Mouse (Mus musculus) kidney, postnatal 4 days (tissue): ENCODE measurements around the gene Folr1.

Source experiments
- DNase-seq, 2 experiments: peaks; one replicate each; pipeline ENCODE4 v3.0.0; 2021; ENCODE audit warnings: mixed read lengths in 2 of 2

Folr1 gene

GRCm38 (mm10) chr7:101868241-101869162, 2.1 kb downstream of the Folr1 start:
- DNase-seq = peak; percentile 30 to 54

GRCm38 (mm10) chr7:101867482-101867881, 3.1 kb downstream of the Folr1 start:
- DNase-seq = no peak

- no peak for DNase-seq
Measured at GRCm38 (mm10) chr7:101866491-101867265, 3.9 kb downstream of the Folr1 start.

- DNase-seq = no peak
Measured at GRCm38 (mm10) chr7:101863415-101863814, 7.2 kb downstream of the Folr1 start, which contains the start of gene Anapc15. Gene Anapc15, plus strand, starts transcription at chr7:101863715.

- no peak for DNase-seq
Measured at GRCm38 (mm10) chr7:101862291-101862690, 8.3 kb downstream of the Folr1 start.

GRCm38 (mm10) chr7:101860978-101861377, 9.6 kb downstream of the Folr1 start:
- DNase-seq = no peak

- DNase-seq = peak in 1 of 2 experiments; percentile 20
Measured at GRCm38 (mm10) chr7:101858362-101858761, 12.2 kb downstream of the Folr1 start.

- no peak for DNase-seq
Measured at GRCm38 (mm10) chr7:101857094-101857493, 13.5 kb downstream of the Folr1 start, which contains the start of gene Folr2. Gene Folr2, minus strand, starts transcription at chr7:101857194.

GRCm38 (mm10) chr7:101853816-101854215, 16.8 kb downstream of the Folr1 start:
- DNase-seq = no peak

- no peak for DNase-seq
Measured at GRCm38 (mm10) chr7:101852846-101853245, 17.7 kb downstream of the Folr1 start.

GRCm38 (mm10) chr7:101851689-101852088, 18.9 kb downstream of the Folr1 start:
- no peak for DNase-seq

- DNase-seq = no peak
Measured at GRCm38 (mm10) chr7:101847934-101848333, 22.7 kb downstream of the Folr1 start.

- no peak for DNase-seq
Measured at GRCm38 (mm10) chr7:101844186-101844585, 26.4 kb downstream of the Folr1 start.

GRCm38 (mm10) chr7:101837606-101838471, 32.7 kb downstream of the Folr1 start, which contains the start of gene Inppl1:
Gene Inppl1, minus strand, starts transcription at chr7:101838229.
- DNase-seq = peak; percentile 93 to 96

GRCm38 (mm10) chr7:101837154-101837605, 33.4 kb downstream of the Folr1 start:
- DNase-seq = no peak

GRCm38 (mm10) chr7:101836271-101837153, 34.1 kb downstream of the Folr1 start:
- peak; percentile 89 to 93 for DNase-seq

- no peak for DNase-seq
Measured at GRCm38 (mm10) chr7:101835457-101836109, 35.0 kb downstream of the Folr1 start.

- no peak for DNase-seq
Measured at GRCm38 (mm10) chr7:101834903-101835302, 35.7 kb downstream of the Folr1 start.

GRCm38 (mm10) chr7:101833916-101834584, 36.5 kb downstream of the Folr1 start:
- DNase-seq = peak in 1 of 2 experiments; percentile 21

- no peak for DNase-seq
Measured at GRCm38 (mm10) chr7:101833352-101833751, 37.2 kb downstream of the Folr1 start.
